In genomic region chr2:32692496-32692895, GRCm38 (mm10) we compare ENCODE assay signal across 8 mouse cellular contexts. TPM values are rescaled to one million over a fixed set of nuclear protein-coding genes. Genes with fewer than 3 reads are reported as not detected.
DNase-seq lines count a peak whose midpoint lies in the region; ATAC-seq and TF ChIP-seq lines count a peak whose summit lies in the region.
"Had no signal": no experiment of that assay in that cellular context is flagged by ENCODE, and none has a peak within 500 bp of the region (broad histone marks: within the 10 kb centered on the region; RNA-seq: fewer than 3 reads in every experiment).

No protein-coding gene starts in this region.

- no peak overlapping the region for H3K27ac ChIP-seq in heart, embryonic 15.5 days
- H3K27ac ChIP-seq in embryonic facial prominence, embryonic 10.5 days (replicated peaks) = no peak overlapping the region
- no peak overlapping the region for H3K27ac ChIP-seq in liver, embryonic 12.5 days

- H3K9me3 ChIP-seq in heart, embryonic 15.5 days (replicated peaks) = no peaks in the 10 kb centered on the region
- no peaks in the 10 kb centered on the region for H3K9me3 ChIP-seq in embryonic facial prominence, embryonic 10.5 days
- no peaks in the 10 kb centered on the region for H3K9me3 ChIP-seq in liver, embryonic 12.5 days (replicated peaks)

- no peak for ATAC-seq in heart, embryonic 15.5 days (replicated peaks; ENCODE audit: insufficient number of reproducible peaks, insufficient read depth, low FRiP score, low read depth)
- ATAC-seq in liver, embryonic 12.5 days = no peak

- H3K4me2 ChIP-seq in heart, embryonic 15.5 days = peak overlapping the region; percentile 93; the same call in 1 of the 2 replicates
- peak overlapping the region; percentile 95 for H3K4me2 ChIP-seq in liver, embryonic 12.5 days

- DNase-seq in heart, adult 9 months (ENCODE audit: low spot score in 2 of 2) = no peak
- DNase-seq in embryonic facial prominence, embryonic 10.5 days (ENCODE audit: low spot score) = no peak
- DNase-seq in thymus, postnatal 0 days (ENCODE audit: low spot score) = no peak
- DNase-seq in left cerebral cortex, postnatal 25 days (ENCODE audit: low spot score in 2 of 2) = no peak
- DNase-seq: lung, postnatal 14 days had no signal

- peak overlapping the region; percentile 85; the same call in 1 of the 2 replicates for H3K4me3 ChIP-seq in heart, embryonic 15.5 days
- no peak overlapping the region for H3K4me3 ChIP-seq in C2C12 (ENCODE audit: insufficient read depth, poor library complexity, severe bottlenecking)
- peak overlapping the region; percentile 95 for H3K4me3 ChIP-seq in embryonic facial prominence, embryonic 10.5 days
- H3K4me3 ChIP-seq in liver, embryonic 12.5 days = peak overlapping the region; percentile 74

- H3K79me3 ChIP-seq in C2C12 (ENCODE audit: low read depth) = peaks cover 12% of the 10 kb centered on the region

- WGBS in heart, embryonic 15.5 days = 93% methylated on average over 14 of the region's 14 CpGs
- WGBS in embryonic facial prominence, embryonic 10.5 days = 96% methylated on average over 14 of the region's 14 CpGs
- 90% methylated on average over 14 of the region's 14 CpGs for WGBS in liver, embryonic 12.5 days (ENCODE audit: insufficient replicate concordance)

- no peak for TF ChIP-seq CTCF in C2C12 (IDR thresholded peaks at IDR 0.05; ENCODE audit: control insufficient read depth, insufficient read depth, insufficient read length)

- intact Hi-C loops in left cerebral cortex, postnatal 25 days (cut with DNase I) = no loop called here

- H3K36me3 ChIP-seq in heart, embryonic 15.5 days = peaks cover 6% of the 10 kb centered on the region; the same call in 1 of the 2 replicates
- H3K36me3 ChIP-seq in C2C12 (ENCODE audit: control insufficient read depth, insufficient read depth) = peaks cover 23% of the 10 kb centered on the region
- H3K36me3 ChIP-seq in embryonic facial prominence, embryonic 10.5 days (replicated peaks) = peaks cover 25% of the 10 kb centered on the region
- peaks cover 29% of the 10 kb centered on the region for H3K36me3 ChIP-seq in liver, embryonic 12.5 days

- H3K79me2 ChIP-seq in C2C12 (ENCODE audit: control insufficient read depth, insufficient read depth) = peaks cover 21% of the 10 kb centered on the region

- H3K9ac ChIP-seq in heart, embryonic 15.5 days = peak overlapping the region; percentile 95
- peak overlapping the region; percentile 90 for H3K9ac ChIP-seq in liver, embryonic 12.5 days

- H3K27me3 ChIP-seq in heart, embryonic 15.5 days = no peaks in the 10 kb centered on the region
- H3K27me3 ChIP-seq in C2C12 (ENCODE audit: control insufficient read depth, insufficient read depth, insufficient read length) = no peaks in the 10 kb centered on the region
- H3K27me3 ChIP-seq in embryonic facial prominence, embryonic 10.5 days (replicated peaks; ENCODE audit: low read depth, poor library complexity, severe bottlenecking) = no peaks in the 10 kb centered on the region
- H3K27me3 ChIP-seq in liver, embryonic 12.5 days (replicated peaks) = no peaks in the 10 kb centered on the region

- H3K4me1 ChIP-seq in heart, embryonic 15.5 days (replicated peaks) = peaks cover 21% of the 10 kb centered on the region
- peaks cover 51% of the 10 kb centered on the region for H3K4me1 ChIP-seq in embryonic facial prominence, embryonic 10.5 days
- peaks cover 47% of the 10 kb centered on the region for H3K4me1 ChIP-seq in liver, embryonic 12.5 days

- peak overlapping the region; percentile 35 for H3ac ChIP-seq in C2C12 (ENCODE audit: control insufficient read depth, insufficient read length, low read depth)

TF ChIP-seq in C2C12, 6 proteins besides CTCF, POLR2A, EP300 and RAD21:
- no peak for TF ChIP-seq FOSL1 (IDR thresholded peaks at IDR 0.05; ENCODE audit: insufficient read depth, low read length, poor library complexity, severe bottlenecking)
- no peak for TF ChIP-seq MYOD1 (IDR thresholded peaks at IDR 0.05; ENCODE audit: control insufficient read depth, insufficient read length, low read depth)
- no peak for TF ChIP-seq MYOG (IDR thresholded peaks at IDR 0.05; ENCODE audit: control insufficient read depth, extremely low read depth, insufficient read length)
- no peak for TF ChIP-seq MAX (IDR thresholded peaks at IDR 0.05)
- TF ChIP-seq USF1 (IDR thresholded peaks at IDR 0.05; ENCODE audit: low read depth) = no peak
- TF ChIP-seq CEBPB (IDR thresholded peaks at IDR 0.05; ENCODE audit: low read depth) = no peak

RNA-seq across cellular contexts. Expression of gene Fpgs, which starts 11.4 kb away (rescaled TPM):
- 13.8 and 19.7 TPM in 2 replicates for polyA plus RNA-seq in heart, embryonic 15.5 days (2015; fragmentation: Nextera tagmentation; extraction: Ambion mirVana)
- polyA plus RNA-seq in C2C12 (2012; fragmentation: generic; extraction: Trizol) = 26.7 TPM
- polyA plus RNA-seq in embryonic facial prominence, embryonic 10.5 days (2016; fragmentation: Nextera tagmentation; extraction: Ambion mirVana) = 33.5 and 35.5 TPM in 2 replicates
- polyA plus RNA-seq in liver, embryonic 12.5 days (2016; fragmentation: Nextera tagmentation; extraction: Ambion mirVana) = 32.8 and 35.8 TPM in 2 replicates
- polyA plus RNA-seq in thymus, postnatal 0 days (2015; fragmentation: Nextera tagmentation; extraction: Ambion mirVana) = 21.0 and 24.1 TPM in 2 replicates
- total RNA-seq in left cerebral cortex, postnatal 25 days (2021) = 1 to 10 TPM; 7.1 to 9.4 TPM

RNA-seq across cellular contexts. Expression of gene Cdk9, which starts 20.4 kb away (rescaled TPM):
- 45.5 and 66.6 TPM in 2 replicates for polyA plus RNA-seq in heart, embryonic 15.5 days (2015; fragmentation: Nextera tagmentation; extraction: Ambion mirVana)
- polyA plus RNA-seq in C2C12 (2012; fragmentation: generic; extraction: Trizol) = 112 TPM
- 130 and 135 TPM in 2 replicates for polyA plus RNA-seq in embryonic facial prominence, embryonic 10.5 days (2016; fragmentation: Nextera tagmentation; extraction: Ambion mirVana)
- 85.3 and 86.1 TPM in 2 replicates for polyA plus RNA-seq in liver, embryonic 12.5 days (2016; fragmentation: Nextera tagmentation; extraction: Ambion mirVana)
- 125 and 146 TPM in 2 replicates for polyA plus RNA-seq in thymus, postnatal 0 days (2015; fragmentation: Nextera tagmentation; extraction: Ambion mirVana)
- 100 to 1,000 TPM; 114 to 118 TPM for total RNA-seq in left cerebral cortex, postnatal 25 days (2021)

RNA-seq across cellular contexts. Expression of gene Sh2d3c, which starts 28.4 kb away (rescaled TPM):
- 25.7 and 33.4 TPM in 2 replicates for polyA plus RNA-seq in heart, embryonic 15.5 days (2015; fragmentation: Nextera tagmentation; extraction: Ambion mirVana)
- polyA plus RNA-seq in C2C12 (2012; fragmentation: generic; extraction: Trizol) = 0.50 TPM
- 27.1 and 27.5 TPM in 2 replicates for polyA plus RNA-seq in embryonic facial prominence, embryonic 10.5 days (2016; fragmentation: Nextera tagmentation; extraction: Ambion mirVana)
- 9.7 and 10.1 TPM in 2 replicates for polyA plus RNA-seq in liver, embryonic 12.5 days (2016; fragmentation: Nextera tagmentation; extraction: Ambion mirVana)
- 20.7 and 23.4 TPM in 2 replicates for polyA plus RNA-seq in thymus, postnatal 0 days (2015; fragmentation: Nextera tagmentation; extraction: Ambion mirVana)
- total RNA-seq in left cerebral cortex, postnatal 25 days (2021) = 10 to 100 TPM; 27.8 to 30.8 TPM

RNA-seq across cellular contexts. Expression of gene Eng, which starts 46.1 kb away (rescaled TPM):
- 144 and 163 TPM in 2 replicates for polyA plus RNA-seq in heart, embryonic 15.5 days (2015; fragmentation: Nextera tagmentation; extraction: Ambion mirVana)
- 1.1 TPM for polyA plus RNA-seq in C2C12 (2012; fragmentation: generic; extraction: Trizol)
- polyA plus RNA-seq in embryonic facial prominence, embryonic 10.5 days (2016; fragmentation: Nextera tagmentation; extraction: Ambion mirVana) = 23.7 and 25.5 TPM in 2 replicates
- 32.4 and 35.4 TPM in 2 replicates for polyA plus RNA-seq in liver, embryonic 12.5 days (2016; fragmentation: Nextera tagmentation; extraction: Ambion mirVana)
- polyA plus RNA-seq in thymus, postnatal 0 days (2015; fragmentation: Nextera tagmentation; extraction: Ambion mirVana) = 25.9 and 28.5 TPM in 2 replicates
- 10 to 100 TPM; 21.9 to 25.0 TPM for total RNA-seq in left cerebral cortex, postnatal 25 days (2021)

RNA-seq across cellular contexts. Expression of gene 6330409D20Rik, which starts 48.3 kb away (rescaled TPM):
- 0.16 TPM in 1 of 2 replicates, not detected in the other for polyA plus RNA-seq in heart, embryonic 15.5 days (2015; fragmentation: Nextera tagmentation; extraction: Ambion mirVana)
- polyA plus RNA-seq in C2C12 (2012; fragmentation: generic; extraction: Trizol) = not detected
- 0.52 and 0.57 TPM in 2 replicates for polyA plus RNA-seq in embryonic facial prominence, embryonic 10.5 days (2016; fragmentation: Nextera tagmentation; extraction: Ambion mirVana)
- not detected in 2 replicates for polyA plus RNA-seq in liver, embryonic 12.5 days (2016; fragmentation: Nextera tagmentation; extraction: Ambion mirVana)
- polyA plus RNA-seq in thymus, postnatal 0 days (2015; fragmentation: Nextera tagmentation; extraction: Ambion mirVana) = 0.26 and 0.44 TPM in 2 replicates
- total RNA-seq in left cerebral cortex, postnatal 25 days (2021) = 1 to 10 TPM; 2.3 to 2.4 TPM
